Mouse (Mus musculus): Measurements from ENCODE around the gene Cdh4.

Cdh4 gene

GRCm38 (mm10) chr2:179442191-179442540, at the start of gene Cdh4:
Gene Cdh4, plus strand, starts transcription at chr2:179442431.
- peak in 1 of 2 experiments; percentile 53 for DNase-seq (ENCODE audit: low spot score in 2 of 2)

DNA sequence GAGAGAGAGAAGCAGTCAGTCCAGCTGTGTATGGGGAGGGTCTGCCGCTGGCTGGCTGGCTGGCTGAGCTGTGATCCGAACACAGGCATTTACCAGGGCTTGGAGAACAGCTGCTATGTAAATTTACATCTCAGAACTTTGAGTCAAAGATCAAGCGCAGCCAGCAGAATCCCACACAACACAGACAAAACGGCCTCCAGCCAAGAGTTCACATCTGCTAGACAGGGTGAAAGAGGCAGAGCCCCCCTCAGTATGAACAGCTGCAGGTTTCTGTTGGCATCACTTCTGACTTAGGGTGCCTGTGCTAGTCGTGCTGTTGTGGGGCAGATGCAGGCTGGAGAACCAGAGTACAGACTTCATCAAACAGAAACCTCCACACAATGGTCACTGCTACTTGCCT, 46.8 kb upstream of the Cdh4 start:
- no peak for DNase-seq (ENCODE audit: low spot score in 2 of 2)

GRCm38 (mm10) chr2:179399645-179400249, 42.5 kb upstream of the Cdh4 start:
- peak in 1 of 2 experiments; percentile 7 for DNase-seq (ENCODE audit: low spot score in 2 of 2)

GRCm38 (mm10) chr2:179410866-179411561, 31.2 kb upstream of the Cdh4 start:
- no peak for DNase-seq (ENCODE audit: low spot score in 2 of 2)

DNA sequence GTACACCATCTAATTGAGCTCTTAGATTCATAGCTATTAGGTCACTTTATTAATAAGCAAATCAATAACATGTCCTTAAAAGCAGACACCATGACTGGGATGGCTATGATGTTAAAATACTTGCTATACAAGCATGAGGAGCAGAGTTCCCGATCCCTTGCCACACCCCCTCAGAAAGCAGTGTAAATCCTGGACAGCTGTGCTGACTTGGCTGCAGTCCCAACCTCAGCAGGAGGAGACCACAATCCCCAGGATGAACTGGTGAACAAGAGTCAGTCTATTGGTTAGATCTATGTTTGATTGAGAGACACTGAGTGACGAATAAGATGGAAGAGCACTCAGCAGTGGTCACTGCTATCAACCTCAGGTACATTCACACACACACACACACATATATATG, 29.3 kb upstream of the Cdh4 start:
- no peak for DNase-seq (ENCODE audit: low spot score in 2 of 2)

- DNase-seq (ENCODE audit: low spot score in 2 of 2): no peak
Measured at GRCm38 (mm10) chr2:179414253-179414652, 28.0 kb upstream of the Cdh4 start.

DNA sequence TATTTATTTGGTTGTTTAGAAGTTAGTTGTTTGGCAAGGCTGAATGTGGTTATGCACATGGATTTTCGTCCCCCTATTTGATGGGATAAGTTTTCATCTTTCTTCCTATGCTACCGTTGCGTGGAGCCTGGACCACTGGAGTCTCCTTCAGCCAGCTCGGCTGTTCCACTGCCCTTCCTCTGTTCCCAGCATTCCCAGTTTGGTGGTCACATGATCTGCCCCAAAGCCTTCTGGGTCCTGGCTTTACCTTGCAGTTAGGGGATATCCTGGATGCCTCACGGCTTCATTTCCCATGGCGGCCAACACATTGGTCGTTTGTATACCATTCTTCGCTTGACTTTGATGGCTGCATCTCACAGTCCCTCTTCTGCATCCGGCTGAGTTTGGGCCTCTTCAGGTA, 27.5 kb upstream of the Cdh4 start:
- no peak for DNase-seq (ENCODE audit: low spot score in 2 of 2)

DNA sequence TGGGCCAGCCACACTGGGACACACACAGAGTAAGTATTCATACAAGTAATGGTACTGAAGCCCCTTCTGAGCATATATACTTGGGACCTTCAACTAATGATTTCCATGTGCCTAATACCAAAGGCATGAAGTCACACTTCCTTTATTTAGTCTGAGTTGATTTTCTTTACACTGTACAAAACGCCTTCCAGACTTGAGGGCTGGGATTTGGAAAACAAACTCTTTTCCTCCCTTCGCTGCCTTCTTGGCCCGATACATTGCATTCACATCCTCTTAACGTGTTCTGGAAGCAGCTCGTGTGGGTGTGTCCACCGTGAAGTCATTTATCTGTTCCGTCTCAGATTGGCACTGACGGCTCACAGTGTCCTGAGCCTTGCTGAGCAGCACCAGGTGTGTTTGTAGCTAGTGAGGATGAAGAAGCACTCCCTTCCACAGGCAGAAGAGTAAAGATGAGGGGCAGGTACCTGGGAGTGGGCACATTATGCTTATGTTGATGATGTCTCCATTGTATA, 26.3 kb upstream of the Cdh4 start:
- DNase-seq (ENCODE audit: low spot score in 2 of 2): no peak

- DNase-seq (ENCODE audit: low spot score in 2 of 2): no peak
Measured at GRCm38 (mm10) chr2:179416587-179417227, 25.5 kb upstream of the Cdh4 start.

DNA sequence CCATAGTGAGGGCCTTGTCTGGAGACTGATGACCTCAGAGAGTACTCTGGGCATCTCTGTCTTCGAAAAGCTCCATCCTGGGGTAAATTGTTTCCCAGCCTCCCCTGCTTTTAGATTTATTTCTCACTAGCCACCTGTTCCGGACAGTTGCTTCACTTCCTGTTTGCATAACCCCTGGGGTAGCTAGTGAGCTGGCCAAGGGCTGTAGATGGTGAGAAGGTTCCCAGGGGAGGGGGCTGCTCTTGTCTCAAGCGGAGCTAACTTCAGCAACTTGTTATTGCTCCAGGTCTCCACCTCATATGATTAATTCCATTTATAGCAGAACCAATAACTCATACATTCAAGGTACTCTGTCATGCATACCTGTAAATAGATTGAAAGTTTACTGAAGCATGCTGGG, 16.6 kb upstream of the Cdh4 start:
- no peak for DNase-seq (ENCODE audit: low spot score in 2 of 2)

DNA sequence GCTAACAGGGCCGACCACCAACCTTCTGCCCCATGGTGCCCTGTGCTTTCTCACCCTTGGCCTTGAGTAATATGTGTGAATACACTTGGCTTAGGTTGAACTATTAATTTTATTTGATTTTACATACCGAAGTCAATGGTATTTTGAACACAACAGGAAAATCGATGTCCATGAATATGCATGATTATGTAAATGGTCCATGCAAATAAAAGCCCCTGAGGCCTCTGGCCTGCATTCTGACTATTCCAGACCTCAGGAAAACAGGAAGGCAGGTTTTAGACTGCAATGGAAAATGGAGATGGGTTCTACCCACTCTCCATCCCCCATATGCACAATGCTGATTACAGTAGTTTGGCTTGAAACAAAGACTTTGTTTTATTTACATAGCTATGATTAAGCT, 13.3 kb upstream of the Cdh4 start:
- DNase-seq (ENCODE audit: low spot score in 2 of 2): no peak

GRCm38 (mm10) chr2:179440161-179440560, 2.1 kb upstream of the Cdh4 start:
- peak in 1 of 2 experiments; percentile 25 for DNase-seq (ENCODE audit: low spot score in 2 of 2)

DNA sequence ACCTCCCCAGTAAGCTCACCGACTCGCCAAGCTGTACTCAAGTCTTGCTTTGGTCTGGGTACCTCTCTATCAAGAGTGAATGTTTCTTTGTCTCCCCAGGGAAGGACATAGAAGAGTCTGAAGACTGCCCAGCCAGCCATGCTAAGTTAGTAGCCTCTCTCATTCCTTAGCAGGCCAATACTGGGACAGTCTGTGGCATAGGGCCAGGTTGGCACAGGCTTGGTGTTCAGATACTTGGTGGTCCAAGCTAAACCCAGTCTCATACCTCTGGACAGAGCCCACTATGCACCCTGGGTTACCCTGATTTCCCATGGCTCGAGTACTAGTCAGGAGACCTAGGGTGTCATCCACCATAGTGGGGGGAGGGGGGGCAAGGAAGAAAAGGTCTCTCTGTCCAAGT, 1.1 kb upstream of the Cdh4 start:
- DNase-seq (ENCODE audit: low spot score in 2 of 2): no peak

GRCm38 (mm10) chr2:179441717-179442116, 514 bp upstream of the Cdh4 start:
- DNase-seq (ENCODE audit: low spot score in 2 of 2): no peak

DNA sequence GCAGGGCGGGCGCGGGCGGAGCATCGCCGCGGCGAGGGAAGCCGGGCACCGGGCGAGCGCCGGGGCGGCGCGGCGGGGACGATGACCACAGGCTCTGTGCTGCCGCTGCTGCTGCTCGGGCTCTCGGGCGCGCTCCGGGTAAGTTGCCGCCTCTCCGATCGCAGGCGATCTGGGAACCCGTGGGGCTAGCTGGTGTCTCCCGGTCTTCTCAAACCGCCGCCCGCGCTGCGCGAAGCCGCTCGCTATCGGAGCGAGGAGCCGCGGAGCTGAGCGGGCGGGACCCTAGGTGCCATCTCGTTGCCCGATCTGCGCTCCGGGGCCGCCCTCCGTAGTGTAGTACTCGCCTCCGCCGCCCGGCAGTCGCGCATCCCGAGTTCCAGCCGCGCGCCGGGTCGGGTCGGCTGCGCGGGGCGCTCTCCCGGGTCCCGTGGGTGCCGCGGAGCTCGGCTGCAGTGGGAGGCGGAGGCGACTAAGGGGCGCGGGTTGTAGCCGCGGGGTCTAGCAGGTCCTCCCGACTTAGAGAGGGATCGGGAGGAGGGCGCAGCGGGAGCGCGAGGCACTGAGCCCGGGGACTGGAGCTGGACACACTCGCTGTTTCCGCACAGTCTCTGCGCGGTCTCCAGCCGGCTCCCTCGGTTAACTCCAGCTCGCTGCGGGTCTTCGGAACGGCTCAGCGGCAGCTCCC, 452 bp downstream of the Cdh4 start:
- no peak for DNase-seq (ENCODE audit: low spot score in 2 of 2)

GRCm38 (mm10) chr2:179443226-179443815, 1.1 kb downstream of the Cdh4 start:
- peak in 1 of 2 experiments; percentile 48 for DNase-seq (ENCODE audit: low spot score in 2 of 2)

- no peak for DNase-seq (ENCODE audit: low spot score in 2 of 2)
Measured at GRCm38 (mm10) chr2:179443959-179444358, 1.7 kb downstream of the Cdh4 start.

GRCm38 (mm10) chr2:179448256-179448655, 6.0 kb downstream of the Cdh4 start:
- no peak for DNase-seq (ENCODE audit: low spot score in 2 of 2)

DNA sequence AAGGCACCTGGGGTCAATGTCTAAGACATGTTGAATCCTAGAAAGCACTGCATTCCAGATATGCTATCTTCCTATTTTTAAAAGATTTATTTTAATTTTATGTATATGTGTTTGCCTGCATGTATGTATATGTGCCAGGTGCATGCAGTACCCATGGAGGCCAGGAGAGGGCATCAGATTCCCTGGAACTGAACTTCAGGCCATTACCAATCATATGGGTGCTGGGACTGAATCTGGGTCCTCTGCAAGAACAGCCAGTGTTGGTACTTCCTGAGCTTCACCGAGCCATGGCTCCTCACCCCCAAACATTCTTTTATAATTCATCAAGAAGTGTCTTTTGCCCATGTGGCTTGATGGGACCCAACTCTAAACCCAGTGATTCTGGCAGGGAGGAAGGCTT, 6.8 kb downstream of the Cdh4 start:
- no peak for DNase-seq (ENCODE audit: low spot score in 2 of 2)

DNA sequence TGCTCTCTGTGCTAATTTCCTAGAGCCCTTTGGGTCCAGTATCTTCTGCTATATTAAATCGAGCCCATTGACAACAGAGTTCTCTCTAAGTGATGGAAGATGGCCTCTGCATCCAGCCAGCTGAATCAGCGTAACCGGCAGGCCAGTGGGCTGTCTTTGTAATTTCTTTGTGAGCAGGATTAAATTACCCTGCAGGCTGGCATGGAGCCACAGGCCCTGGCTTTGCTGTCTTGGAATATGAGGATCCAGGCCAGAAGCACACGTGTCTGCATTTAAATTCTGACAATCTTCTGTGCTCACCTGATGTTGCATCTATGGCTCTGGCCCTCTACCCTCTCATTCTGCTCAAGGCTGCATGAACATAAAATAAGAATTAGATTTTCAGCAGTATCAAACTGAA, 17.0 kb downstream of the Cdh4 start:
- no peak for DNase-seq (ENCODE audit: low spot score in 2 of 2)

DNA sequence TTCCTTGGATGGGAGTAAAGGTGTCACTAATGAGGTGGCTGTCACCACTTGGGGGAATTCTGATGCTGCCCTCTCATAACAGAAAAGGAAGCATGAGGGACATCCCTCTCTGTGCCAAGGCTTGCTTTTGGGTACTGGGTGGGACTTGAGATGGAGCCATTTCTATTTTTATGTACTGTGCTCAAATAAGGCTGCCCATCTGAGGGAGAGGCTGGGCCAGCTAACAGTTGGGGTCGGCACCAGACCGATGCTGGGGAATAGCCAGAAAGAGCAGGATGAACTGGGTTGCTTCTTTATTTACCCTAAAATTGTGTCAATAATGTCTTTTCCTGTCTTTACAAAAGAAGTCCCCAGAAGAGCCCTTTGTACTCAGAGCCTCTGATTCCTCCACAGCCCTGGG, 17.4 kb downstream of the Cdh4 start:
- DNase-seq (ENCODE audit: low spot score in 2 of 2): no peak

DNA sequence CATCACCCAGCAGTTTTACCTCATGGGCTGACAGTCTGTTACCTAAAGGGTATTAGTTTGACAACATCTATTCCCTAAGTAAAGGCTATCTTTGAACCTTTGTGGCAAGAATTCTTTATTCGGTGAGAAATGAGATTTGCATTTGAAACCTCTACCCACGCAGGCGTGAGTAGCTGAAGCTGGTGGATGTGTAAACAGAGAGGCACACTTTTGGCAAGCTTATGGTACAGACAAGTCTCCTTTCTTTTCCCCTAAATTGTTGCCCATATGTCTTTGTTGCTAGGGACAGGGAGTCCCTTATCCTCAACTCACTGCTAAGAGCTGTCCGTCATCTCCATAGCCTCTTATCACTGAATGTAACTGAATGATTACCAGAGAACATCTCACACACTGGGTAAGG, 21.3 kb downstream of the Cdh4 start:
- no peak for DNase-seq (ENCODE audit: low spot score in 2 of 2)
